In the genomic region with DNA sequence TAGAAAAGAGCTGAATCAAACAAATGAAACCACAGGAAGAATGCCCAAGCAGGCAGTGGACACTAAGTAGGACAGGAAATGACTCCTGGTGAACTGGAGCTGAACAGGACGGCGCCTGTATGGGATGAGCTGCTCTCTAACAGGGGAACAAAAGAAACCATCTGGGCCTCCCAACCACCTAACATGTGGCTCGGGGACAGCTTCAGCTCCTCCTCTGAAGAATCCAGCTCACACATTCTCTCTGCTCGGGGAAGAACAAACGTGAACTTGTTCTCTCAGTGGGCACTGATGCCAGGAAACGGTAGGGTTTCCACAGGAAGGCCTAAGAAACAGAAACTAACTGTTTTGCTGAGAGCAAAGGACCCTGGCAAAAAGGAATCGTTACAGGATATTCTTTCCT, we compare ENCODE assay signal across 10 mouse cellular contexts. TPM values are rescaled to one million over a fixed set of nuclear protein-coding genes. Genes with fewer than 3 reads are reported as not detected.
DNase-seq lines count a peak whose midpoint lies in the region; ATAC-seq and TF ChIP-seq lines count a peak whose summit lies in the region.
"Had no signal": no experiment of that assay in that cellular context is flagged by ENCODE, and none has a peak within 500 bp of the region (broad histone marks: within the 10 kb centered on the region; RNA-seq: fewer than 3 reads in every experiment).

No protein-coding gene starts in this region.

- intact Hi-C loops in left cerebral cortex, postnatal 14 days (cut with DNase I), result no loop called here
- intact Hi-C loops in left cerebral cortex, postnatal 36 days (cut with DNase I), result no loop called here

- H3K36me3 ChIP-seq in forebrain, postnatal 0 days (ENCODE audit: insufficient read depth), result no peaks in the 10 kb centered on the region
- H3K36me3 ChIP-seq in forebrain, embryonic 11.5 days (ENCODE audit: control insufficient read depth, insufficient read depth, low read length), result peaks cover 2% of the 10 kb centered on the region; the same call in 1 of the 2 replicates
- H3K36me3 ChIP-seq in hindbrain, embryonic 14.5 days (replicated peaks; ENCODE audit: control insufficient read depth, insufficient read depth), result peaks cover 5% of the 10 kb centered on the region

- in situ Hi-C loops in Patski (cut with MboI; ENCODE audit: low pct_unique_long_range_greater_than_20kb), result no loop called here

- POLR2A ChIA-PET in Patski (lab: Charles Lee), result interaction anchor here (2.0 kb wide), 1 partner anchor 10 kb away, joined by 6 read pairs; no protein-coding TSS in a partner anchor

- H3K9ac ChIP-seq in forebrain, postnatal 0 days, result no peak overlapping the region
- H3K9ac ChIP-seq in forebrain, embryonic 11.5 days (ENCODE audit: low read length), result no peak overlapping the region
- no peak overlapping the region for H3K9ac ChIP-seq in hindbrain, embryonic 14.5 days

- TF ChIP-seq CTCF in forebrain, postnatal 0 days (IDR thresholded peaks at IDR 0.05; ENCODE audit: low read depth), result no peak
- no peak for TF ChIP-seq CTCF in Patski (IDR thresholded peaks at IDR 0.05)

- H3K4me3 ChIP-seq in forebrain, postnatal 0 days (ENCODE audit: low read depth, low read length), result no peak overlapping the region
- H3K4me3 ChIP-seq in forebrain, embryonic 11.5 days (ENCODE audit: low read depth, low read length), result no peak overlapping the region
- H3K4me3 ChIP-seq in hindbrain, embryonic 14.5 days (replicated peaks; ENCODE audit: low read length), result no peak overlapping the region

- no peak for DNase-seq in forebrain, postnatal 0 days
- DNase-seq in forebrain, embryonic 11.5 days (ENCODE audit: low spot score), result no peak
- DNase-seq in left cerebral cortex, postnatal 14 days (ENCODE audit: low spot score in 2 of 2), result peak; percentile 33 to 62
- DNase-seq in left cerebral cortex, postnatal 36 days (ENCODE audit: low spot score in 2 of 2), result no peak
- no peak for DNase-seq in Patski (ENCODE audit: low read depth, low spot score)
- DNase-seq in hindbrain, embryonic 14.5 days (ENCODE audit: low spot score), result no peak
- no peak for DNase-seq in heart, adult 8-10 months (ENCODE audit: low spot score)
- DNase-seq: gastrocnemius, postnatal 14 days had no signal

- H3K27ac ChIP-seq in forebrain, postnatal 0 days (ENCODE audit: low read depth, low read length), result no peak overlapping the region
- H3K27ac ChIP-seq in forebrain, embryonic 11.5 days (ENCODE audit: low read depth, low read length), result no peak overlapping the region
- peak overlapping the region; percentile 51 for H3K27ac ChIP-seq in hindbrain, embryonic 14.5 days

- no peak overlapping the region for H3K4me2 ChIP-seq in forebrain, postnatal 0 days (ENCODE audit: low read depth)
- no peak overlapping the region for H3K4me2 ChIP-seq in forebrain, embryonic 11.5 days (ENCODE audit: low read depth, low read length, severe bottlenecking)
- no peak overlapping the region for H3K4me2 ChIP-seq in hindbrain, embryonic 14.5 days (replicated peaks)

- H3K9me3 ChIP-seq in forebrain, postnatal 0 days (ENCODE audit: low read length), result no peaks in the 10 kb centered on the region
- H3K9me3 ChIP-seq in forebrain, embryonic 11.5 days (ENCODE audit: control insufficient read depth, low read length), result no peaks in the 10 kb centered on the region
- H3K9me3 ChIP-seq in hindbrain, embryonic 14.5 days (ENCODE audit: control insufficient read depth, low read length), result no peaks in the 10 kb centered on the region

- 45% methylated on average over 7 of the region's 7 CpGs for WGBS in forebrain, postnatal 0 days
- WGBS in forebrain, embryonic 11.5 days, result 67% methylated on average over 7 of the region's 7 CpGs
- 35% methylated on average over 7 of the region's 7 CpGs for WGBS in hindbrain, embryonic 14.5 days

- H3K4me1 ChIP-seq in forebrain, postnatal 0 days (ENCODE audit: insufficient read depth), result 0 out of 2 replicates have a peak, but pooled peaks cover 4% of the 10 kb centered on the region
- no peaks in the 10 kb centered on the region; the same call in 1 of the 2 replicates for H3K4me1 ChIP-seq in forebrain, embryonic 11.5 days (replicated peaks; ENCODE audit: control insufficient read depth, insufficient read depth, low read length)
- peaks cover 8% of the 10 kb centered on the region; the same call in 1 of the 2 replicates for H3K4me1 ChIP-seq in hindbrain, embryonic 14.5 days (replicated peaks; ENCODE audit: control insufficient read depth, insufficient read depth, low read length)

- no peaks in the 10 kb centered on the region for H3K27me3 ChIP-seq in forebrain, postnatal 0 days (ENCODE audit: insufficient read depth, low read length)
- no peaks in the 10 kb centered on the region for H3K27me3 ChIP-seq in forebrain, embryonic 11.5 days (ENCODE audit: control insufficient read depth, insufficient read depth, low read length)
- H3K27me3 ChIP-seq in Patski, result no peaks in the 10 kb centered on the region
- H3K27me3 ChIP-seq in hindbrain, embryonic 14.5 days (ENCODE audit: control insufficient read depth, insufficient read depth, low read length), result no peaks in the 10 kb centered on the region

- ATAC-seq in forebrain, postnatal 0 days, result peak; percentile 71
- no peak for ATAC-seq in forebrain, embryonic 11.5 days (replicated peaks; ENCODE audit: low FRiP score)
- peak; percentile 57 for ATAC-seq in Patski
- ATAC-seq in hindbrain, embryonic 14.5 days (ENCODE audit: low FRiP score), result no peak
- no peak for ATAC-seq in inflammation-experienced regulatory T-cells, adult 6 months

- CTCF ChIA-PET in Patski (lab: Charles Lee), result interaction anchor here (0.7 to 1.6 kb wide), 7 partner anchors 8 to 142 kb away, joined by 3 to 7 read pairs (median 3); no protein-coding TSS in a partner anchor

RNA-seq across cellular contexts. Expression of a gene that starts 5.9 kb away (rescaled TPM):
- total RNA-seq in forebrain, postnatal 0 days (2014; rRNA removed), result 12.6 and 13.5 TPM in 2 replicates
- 8.1 and 11.0 TPM in 2 replicates for polyA plus RNA-seq in forebrain, postnatal 0 days (2015; fragmentation: Nextera tagmentation; extraction: Ambion mirVana)
- polyA plus RNA-seq in forebrain, embryonic 11.5 days (2014; fragmentation: Nextera tagmentation; extraction: Ambion mirVana), result 17.7 and 23.7 TPM in 2 replicates
- 10 to 100 TPM; 17.6 to 18.4 TPM for total RNA-seq in left cerebral cortex, postnatal 14 days (2021)
- 10 to 100 TPM; 14.3 to 21.9 TPM for total RNA-seq in left cerebral cortex, postnatal 36 days (2021)
- 79.6 TPM for polyA plus RNA-seq in Patski (2021)
- 14.3 and 20.0 TPM in 2 replicates for polyA plus RNA-seq in hindbrain, embryonic 14.5 days (2014; fragmentation: Nextera tagmentation; extraction: Ambion mirVana)
- 1 to 10 TPM in 1 of 3 experiments, under 1 TPM in 2; 0.92 to 1.3 (median 0.98) TPM for polyA plus RNA-seq in inflammation-experienced regulatory T-cells, adult 6 months (2017; shearing (Covaris generic))
- total RNA-seq in heart, adult 8-10 months (2022), result 1 to 10 TPM; 6.6 to 9.9 (median 7.8) TPM

RNA-seq across cellular contexts. Expression of a gene that starts 13.0 kb away (rescaled TPM):
- 21.5 and 32.1 TPM in 2 replicates for total RNA-seq in forebrain, postnatal 0 days (2014; rRNA removed)
- 67.8 and 69.0 TPM in 2 replicates for polyA plus RNA-seq in forebrain, postnatal 0 days (2015; fragmentation: Nextera tagmentation; extraction: Ambion mirVana)
- 197 and 205 TPM in 2 replicates for polyA plus RNA-seq in forebrain, embryonic 11.5 days (2014; fragmentation: Nextera tagmentation; extraction: Ambion mirVana)
- total RNA-seq in left cerebral cortex, postnatal 14 days (2021), result 10 to 100 TPM; 16.3 to 18.2 TPM
- 10 to 100 TPM; 17.8 TPM for total RNA-seq in left cerebral cortex, postnatal 36 days (2021)
- polyA plus RNA-seq in Patski (2021), result 47.2 TPM
- 76.6 and 78.4 TPM in 2 replicates for polyA plus RNA-seq in hindbrain, embryonic 14.5 days (2014; fragmentation: Nextera tagmentation; extraction: Ambion mirVana)
- polyA plus RNA-seq in inflammation-experienced regulatory T-cells, adult 6 months (2017; shearing (Covaris generic)), result 10 to 100 TPM; 62.0 to 75.7 (median 67.7) TPM
- total RNA-seq in heart, adult 8-10 months (2022), result 10 to 100 TPM in 3 of 4 experiments, 1 to 10 TPM in 1; 9.4 to 12.5 (median 10.8) TPM

RNA-seq across cellular contexts. Expression of a gene that starts 13.1 kb away (rescaled TPM):
- total RNA-seq in forebrain, postnatal 0 days (2014; rRNA removed), result 3.5 and 7.3 TPM in 2 replicates
- polyA plus RNA-seq in forebrain, postnatal 0 days (2015; fragmentation: Nextera tagmentation; extraction: Ambion mirVana), result 3.9 and 4.0 TPM in 2 replicates
- 89.6 and 91.9 TPM in 2 replicates for polyA plus RNA-seq in forebrain, embryonic 11.5 days (2014; fragmentation: Nextera tagmentation; extraction: Ambion mirVana)
- 1 to 10 TPM; 2.0 to 2.1 TPM for total RNA-seq in left cerebral cortex, postnatal 14 days (2021)
- 1 to 10 TPM; 1.2 TPM for total RNA-seq in left cerebral cortex, postnatal 36 days (2021)
- 45.4 TPM for polyA plus RNA-seq in Patski (2021)
- 6.7 and 7.7 TPM in 2 replicates for polyA plus RNA-seq in hindbrain, embryonic 14.5 days (2014; fragmentation: Nextera tagmentation; extraction: Ambion mirVana)
- polyA plus RNA-seq in inflammation-experienced regulatory T-cells, adult 6 months (2017; shearing (Covaris generic)), result 1 to 10 TPM; 2.0 to 9.6 (median 2.7) TPM
- total RNA-seq in heart, adult 8-10 months (2022), result under 1 TPM; 0.25 to 0.76 (median 0.49) TPM
- total RNA-seq: liver, adult 2 months had no signal

RNA-seq across cellular contexts. Expression of a gene that starts 25.5 kb away (rescaled TPM):
- total RNA-seq in forebrain, postnatal 0 days (2014; rRNA removed), result 0.15 TPM in 1 of 2 replicates, not detected in the other
- 0.30 and 0.58 TPM in 2 replicates for polyA plus RNA-seq in forebrain, postnatal 0 days (2015; fragmentation: Nextera tagmentation; extraction: Ambion mirVana)
- 0.51 and 0.84 TPM in 2 replicates for polyA plus RNA-seq in forebrain, embryonic 11.5 days (2014; fragmentation: Nextera tagmentation; extraction: Ambion mirVana)
- total RNA-seq in left cerebral cortex, postnatal 14 days (2021), result under 1 TPM in 1 of 2 experiments, not detected in 1; 0.63 TPM
- total RNA-seq in left cerebral cortex, postnatal 36 days (2021), result 1 to 10 TPM; 1.1 TPM
- 0.44 TPM for polyA plus RNA-seq in Patski (2021)
- polyA plus RNA-seq in hindbrain, embryonic 14.5 days (2014; fragmentation: Nextera tagmentation; extraction: Ambion mirVana), result 0.34 and 0.58 TPM in 2 replicates
- polyA plus RNA-seq in inflammation-experienced regulatory T-cells, adult 6 months (2017; shearing (Covaris generic)), result under 1 TPM in 1 of 3 experiments, not detected in 2; 0.30 TPM
- not detected for total RNA-seq in heart, adult 8-10 months (2022)
- total RNA-seq: gastrocnemius, postnatal 14 days; liver, adult 2 months had no signal
- polyA plus RNA-seq: liver, adult 2 months had no signal

RNA-seq across cellular contexts. Expression of a gene that starts 25.6 kb away (rescaled TPM):
- total RNA-seq in forebrain, postnatal 0 days (2014; rRNA removed), result not detected in 2 replicates
- polyA plus RNA-seq in forebrain, postnatal 0 days (2015; fragmentation: Nextera tagmentation; extraction: Ambion mirVana), result not detected in 2 replicates
- polyA plus RNA-seq in forebrain, embryonic 11.5 days (2014; fragmentation: Nextera tagmentation; extraction: Ambion mirVana), result not detected in 2 replicates
- not detected for total RNA-seq in left cerebral cortex, postnatal 14 days (2021)
- total RNA-seq in left cerebral cortex, postnatal 36 days (2021), result 1 to 10 TPM in 1 of 2 experiments, not detected in 1; 1.0 TPM
- not detected for polyA plus RNA-seq in Patski (2021)
- polyA plus RNA-seq in hindbrain, embryonic 14.5 days (2014; fragmentation: Nextera tagmentation; extraction: Ambion mirVana), result not detected in 2 replicates
- not detected for polyA plus RNA-seq in inflammation-experienced regulatory T-cells, adult 6 months (2017; shearing (Covaris generic))
- not detected for total RNA-seq in heart, adult 8-10 months (2022)
- total RNA-seq: gastrocnemius, postnatal 14 days; liver, adult 2 months had no signal
- polyA plus RNA-seq: liver, adult 2 months had no signal

Comparison
In these comparisons a context has a peak if more than half of its experiments do, and no peak if none do; other contexts are left out.
1. ATAC-seq: peak in forebrain, postnatal 0 days (single experiment) and Patski (single experiment); none in forebrain, embryonic 11.5 days (single experiment), hindbrain, embryonic 14.5 days (single experiment) and inflammation-experienced regulatory T-cells, adult 6 months (single experiment).
2. DNase-seq: peak in left cerebral cortex, postnatal 14 days (2 of 2); none in forebrain, postnatal 0 days (single experiment), forebrain, embryonic 11.5 days (single experiment), left cerebral cortex, postnatal 36 days (0 of 2), Patski (single experiment), hindbrain, embryonic 14.5 days (single experiment) and heart, adult 8-10 months (single experiment).